Mouse (Mus musculus) limb, embryonic 14.5 days (tissue): Measurements from ENCODE around the gene Cbarp. TPM values are rescaled to one million over a fixed set of nuclear protein-coding genes. Genes with fewer than 3 reads are reported as not detected.
A peak's percentile ranks its signal among the peaks of the same experiment; 100 is the strongest.

Source experiments
- ATAC-seq: fragments of 200-750 bp; cut with Nextera tagmentation; 2 replicates; pipeline ENCODE4 v1.8.0; 2017; ENCODE audit warnings: low read depth, moderate number of reproducible peaks, moderate TSS enrichment; ENCODE audit not compliant: low FRiP score
- DNase-seq: peaks from one replicate; pipeline ENCODE4 v3.0.0-alpha.2; 2015; ENCODE audit warnings: low spot score
- H3K27ac ChIP-seq: fragments of 300-500 bp; sonication (generic); replicated peaks from 2 replicates; pipeline ENCODE4 v1.5.1; 2014; ENCODE audit warnings: low read depth, mild to moderate bottlenecking, low read length, moderate library complexity, mixed read lengths
- H3K27me3 ChIP-seq: fragments of 300-500 bp; sonication (generic); 2 replicates; pipeline ENCODE4 v1.6.1; 2014; ENCODE audit warnings: low read length, mixed read lengths; ENCODE audit not compliant: control insufficient read depth, insufficient read depth
- H3K36me3 ChIP-seq: fragments of 300-500 bp; sonication (generic); 2 replicates; pipeline ENCODE4 v1.6.1; 2014; ENCODE audit warnings: mild to moderate bottlenecking, low read length, moderate library complexity, mixed read lengths; ENCODE audit not compliant: control insufficient read depth, insufficient read depth
- H3K4me1 ChIP-seq: fragments of 300-500 bp; sonication (generic); 2 replicates; pipeline ENCODE4 v1.6.1; 2014; ENCODE audit warnings: antibody characterized with exemption, low read length, mixed read lengths; ENCODE audit not compliant: control insufficient read depth, insufficient read depth
- H3K4me2 ChIP-seq: fragments of 300-500 bp; sonication (generic); replicated peaks from 2 replicates; pipeline ENCODE4 v1.6.1; 2014; ENCODE audit warnings: low read depth, mild to moderate bottlenecking, low read length, moderate library complexity; ENCODE audit not compliant: severe bottlenecking
- H3K4me3 ChIP-seq: fragments of 300-500 bp; sonication (generic); replicated peaks from 2 replicates; pipeline ENCODE4 v1.5.1; 2014; ENCODE audit warnings: low read length
- H3K9ac ChIP-seq: fragments of 300-500 bp; sonication (generic); 2 replicates; pipeline ENCODE4 v1.6.1; 2014; ENCODE audit warnings: mild to moderate bottlenecking, low read depth, low read length, moderate library complexity; ENCODE audit not compliant: severe bottlenecking
- H3K9me3 ChIP-seq: fragments of 300-500 bp; sonication (generic); 2 replicates; pipeline ENCODE4 v1.6.1; 2016; ENCODE audit warnings: low read length; ENCODE audit not compliant: control insufficient read depth
- POLR2A ChIP-seq: fragments of 200-500 bp; IDR thresholded peaks from 2 replicates; pipeline ENCODE4 v1.8.0; 2012; ENCODE audit warnings: inconsistent platforms, mild to moderate bottlenecking, moderate library complexity, borderline replicate concordance; ENCODE audit not compliant: insufficient read depth, insufficient read length; ENCODE audit errors: extremely low read depth
- WGBS: fragments of 180-500 bp; shearing (Covaris S2); extraction: QIAGEN DNeasy Blood & Tissue Kit; methylation state at CpG from one replicate; pipeline ENCODE4 v1.1.7; 2014; 5-methylcytosine and 5-hydroxymethylcytosine counted together
- polyA plus RNA-seq, 2 experiments: library from polyadenylated mRNA; depleted of rRNA in 1 of 2; stranded (reverse) in 1 of 2; unstranded in 1 of 2; fragments of >200 nt; fragmentation: Nextera tagmentation in 1 of 2; extraction: Ambion mirVana in 1 of 2; gene quantifications; 2 replicates each; pipeline versions ENCODE4 v1.2.1 to v1.2.3; 2012 to 2014

Cbarp gene
- polyA plus RNA-seq, 2 experiments = 9.3 to 28.9 TPM

DNA sequence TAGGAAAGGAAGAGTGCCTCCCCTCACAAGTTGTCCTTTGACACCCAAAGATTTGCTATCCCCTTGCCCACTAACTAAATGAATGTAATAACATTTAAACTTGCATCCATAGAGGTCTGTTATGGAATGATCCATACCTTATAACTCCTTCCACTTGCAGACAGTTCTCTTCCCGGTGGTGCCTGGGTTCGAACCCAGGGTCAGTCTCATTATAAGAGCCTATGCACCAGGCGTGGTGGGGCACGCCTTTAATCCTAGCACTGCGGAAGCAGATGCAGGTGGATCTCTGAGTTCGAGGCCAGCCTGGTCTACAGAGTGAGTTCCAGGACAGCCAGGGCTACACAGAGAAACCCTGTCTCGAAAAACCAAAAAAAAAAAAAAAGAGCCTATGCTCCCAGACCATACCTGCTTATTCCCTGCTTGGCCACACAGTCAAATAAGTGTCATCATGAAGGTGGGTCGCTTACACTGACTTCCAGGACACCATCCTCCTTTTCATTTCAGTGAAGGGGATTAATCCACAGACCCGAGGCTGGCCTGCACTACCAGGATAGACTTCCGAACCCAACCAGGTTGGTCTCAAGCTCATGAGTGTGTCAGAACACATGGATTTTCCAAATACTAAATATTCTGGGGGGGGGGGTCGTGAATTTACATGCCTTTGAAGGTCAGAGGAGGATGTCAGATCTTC, 515 bp downstream of the Cbarp start:
- H3K9me3 ChIP-seq = no peaks in the 10 kb centered on the region
- H3K4me2 ChIP-seq = no peak overlapping the region
- ATAC-seq (no peak), DNase-seq (no peak)
- H3K36me3 ChIP-seq = peaks cover 29% of the 10 kb centered on the region
- TF ChIP-seq POLR2A = no peak
- H3K27me3 ChIP-seq = peaks cover 16% of the 10 kb centered on the region
- 80% methylated on average over 11 of the region's 11 CpGs for WGBS
- H3K4me1 ChIP-seq = peaks cover 27% of the 10 kb centered on the region
- H3K27ac ChIP-seq = no peak overlapping the region
- H3K9ac ChIP-seq = no peak overlapping the region
- no peak overlapping the region for H3K4me3 ChIP-seq

GRCm38 (mm10) chr10:80139439-80139775, 1.2 kb downstream of the Cbarp start:
- Histone ChIP-seq H3K27me3 (peaks cover 16% of the 10 kb centered on the region), H3K4me3 (peak overlapping the region; percentile 71), H3K9me3 (no peaks in the 10 kb centered on the region), H3K27ac (no peak overlapping the region), H3K4me1 (peaks cover 27% of the 10 kb centered on the region), H3K9ac (peak overlapping the region; percentile 66), H3K36me3 (peaks cover 28% of the 10 kb centered on the region), H3K4me2 (peak overlapping the region; percentile 97)
- DNase-seq (no peak), ATAC-seq (peak; percentile 12)
- 0% methylated on average over 9 of the region's 10 CpGs for WGBS
- TF ChIP-seq POLR2A = no peak

DNA sequence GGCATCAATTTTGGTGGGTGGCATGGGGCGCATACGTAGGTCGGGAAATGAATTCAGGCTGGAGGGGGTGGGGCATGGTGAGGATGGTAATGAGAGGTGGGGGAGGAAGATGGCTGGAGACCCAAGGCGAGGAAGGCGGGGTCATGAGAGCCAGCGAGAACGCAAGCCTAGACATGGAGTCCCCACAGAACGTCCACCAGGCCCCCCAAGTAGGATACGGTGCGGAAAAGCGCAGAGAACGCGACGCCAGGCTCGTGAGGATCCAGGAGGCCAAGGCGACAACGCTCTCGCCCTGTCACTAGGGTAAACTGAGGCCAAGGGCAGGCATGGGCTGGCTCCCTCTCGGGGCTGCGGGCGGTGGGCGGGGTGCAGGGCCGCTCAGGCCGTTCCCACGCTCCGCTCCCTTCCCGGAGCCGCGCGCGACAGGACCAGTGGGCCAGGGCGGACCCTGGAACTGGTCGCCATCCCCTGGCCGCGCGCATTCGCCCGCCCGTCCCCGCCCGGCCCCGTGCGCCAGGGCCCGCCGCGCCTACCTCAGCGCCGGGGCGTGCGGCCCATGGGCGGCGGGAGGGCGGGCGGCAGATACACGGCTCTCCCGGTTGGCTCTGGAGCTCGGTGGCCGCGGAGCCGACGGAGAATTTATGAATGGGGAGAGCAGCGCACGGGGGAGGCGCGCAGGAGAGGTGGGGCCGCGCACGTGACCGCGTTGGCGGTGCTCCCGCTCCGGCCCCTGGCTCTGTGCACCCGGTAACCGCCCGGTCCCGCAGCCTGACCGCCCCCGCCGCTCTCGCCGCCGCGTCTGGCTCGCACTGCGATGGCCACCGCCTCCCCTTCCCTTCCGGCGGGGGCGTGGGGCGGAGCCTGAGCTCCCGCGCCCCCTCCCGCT, 1.8 kb downstream of the Cbarp start, which contains the start of gene Atp5d:
Gene Atp5d (plus strand): TSS at position 80 of the 886 bp plus-strand sequence.
- Histone ChIP-seq H3K27ac (0 out of 2 replicates have a peak within 1 kb of the TSS, but pooled peaks have one; percentile 33), H3K9me3 (no peaks in the 10 kb centered on the region), H3K36me3 (peaks cover 27% of the 10 kb centered on the region), H3K4me2 (peak within 1 kb of the TSS; percentile 97), H3K27me3 (peaks cover 16% of the 10 kb centered on the region), H3K9ac (peak within 1 kb of the TSS; percentile 66), H3K4me1 (peaks cover 27% of the 10 kb centered on the region), H3K4me3 (peak within 1 kb of the TSS; percentile 71)
- no peak for ATAC-seq
- 0% methylated on average over 48 of the region's 94 CpGs for WGBS
- TF ChIP-seq POLR2A = 0 out of 2 replicates have a peak, but pooled peaks have one; percentile 43
- DNase-seq = peak; percentile 56

DNA sequence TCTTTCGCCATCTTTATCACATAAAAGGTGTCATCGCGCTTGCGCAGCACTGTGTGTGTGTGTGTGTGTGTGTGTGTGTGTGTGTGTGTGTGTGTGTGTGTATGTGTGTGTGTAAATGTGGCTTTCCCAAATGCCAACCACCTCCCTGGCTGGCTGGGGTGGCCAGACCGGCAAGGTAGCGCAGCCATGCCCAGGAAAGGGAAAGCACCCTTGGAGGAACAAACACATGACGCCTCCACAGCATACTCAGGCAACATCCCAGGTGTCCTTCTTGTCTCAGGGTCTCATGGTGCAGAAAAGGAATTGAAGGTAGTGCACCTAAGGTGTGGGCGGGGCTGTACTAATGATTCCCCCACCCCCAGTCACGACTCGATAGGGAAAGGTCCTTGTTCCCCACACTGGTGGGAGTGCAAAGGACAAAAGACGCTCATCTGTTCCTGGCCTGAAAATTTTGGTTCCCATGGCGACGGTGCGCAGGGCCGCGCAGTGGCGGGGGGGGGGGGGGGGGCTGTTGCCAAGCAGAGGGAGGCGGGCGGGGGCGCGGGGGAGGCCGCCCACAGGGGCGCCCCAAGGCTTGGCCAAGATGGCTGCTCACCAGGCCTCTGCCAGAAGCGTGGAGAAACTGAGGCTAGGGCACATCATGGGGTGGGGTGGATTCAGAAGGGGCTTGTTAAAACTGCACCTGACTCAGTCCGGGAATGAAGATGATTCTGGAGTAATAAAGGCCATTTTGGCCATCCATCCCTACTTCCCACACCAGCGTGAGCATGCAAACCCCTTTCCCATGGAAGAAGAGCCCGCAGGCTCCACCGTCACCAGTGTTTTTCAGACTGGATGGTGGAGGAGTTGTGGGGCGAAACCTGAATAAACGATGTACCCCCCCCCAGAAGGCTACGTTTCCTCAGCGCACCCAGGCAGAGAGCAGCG, 2.7 kb downstream of the Cbarp start:
- WGBS = 7% methylated on average over 22 of the region's 33 CpGs
- peak overlapping the region; percentile 41 for H3K9ac ChIP-seq
- H3K4me1 ChIP-seq = peaks cover 25% of the 10 kb centered on the region
- H3K27ac ChIP-seq = no peak overlapping the region
- DNase-seq = no peak
- peaks cover 16% of the 10 kb centered on the region for H3K27me3 ChIP-seq
- ATAC-seq = no peak
- H3K9me3 ChIP-seq = no peaks in the 10 kb centered on the region
- peaks cover 31% of the 10 kb centered on the region for H3K36me3 ChIP-seq
- peak overlapping the region; percentile 71 for H3K4me3 ChIP-seq
- no peak for TF ChIP-seq POLR2A
- peak overlapping the region; percentile 97 for H3K4me2 ChIP-seq
